Mouse (Mus musculus): ENCODE results near the gene Mtmr3.
A peak's percentile ranks its signal among the peaks of the same experiment; 100 is the strongest.

Mtmr3 gene

GRCm38 (mm10) chr11:4594608-4595500 is at the start of gene Mtmr3:
Gene Mtmr3 (minus strand): TSS chr11:4594863.
- peak; percentile 80 for DNase-seq (ENCODE audit: low read depth, low spot score)

GRCm38 (mm10) chr11:4643722-4644121 is 49.1 kb upstream of the Mtmr3 start:
- DNase-seq (ENCODE audit: low read depth, low spot score): no peak

GRCm38 (mm10) chr11:4641185-4641584 is 46.5 kb upstream of the Mtmr3 start:
- DNase-seq (ENCODE audit: low read depth, low spot score): no peak

- DNase-seq (ENCODE audit: low read depth, low spot score): no peak
Observed at GRCm38 (mm10) chr11:4638261-4638660, 43.6 kb upstream of the Mtmr3 start.

GRCm38 (mm10) chr11:4637534-4638234 is 43.0 kb upstream of the Mtmr3 start, which contains the start of gene Ascc2:
Gene Ascc2 (plus strand): TSS chr11:4637747.
- peak; percentile 57 for DNase-seq (ENCODE audit: low read depth, low spot score)

- DNase-seq (ENCODE audit: low read depth, low spot score): no peak
Observed at GRCm38 (mm10) chr11:4636782-4637342, 42.2 kb upstream of the Mtmr3 start.

- DNase-seq (ENCODE audit: low read depth, low spot score): no peak
Observed at GRCm38 (mm10) chr11:4634395-4634794, 39.7 kb upstream of the Mtmr3 start.

- DNase-seq (ENCODE audit: low read depth, low spot score): no peak
Observed at GRCm38 (mm10) chr11:4633420-4633819, 38.8 kb upstream of the Mtmr3 start.

GRCm38 (mm10) chr11:4629861-4630280 is 35.2 kb upstream of the Mtmr3 start:
- no peak for DNase-seq (ENCODE audit: low read depth, low spot score)

- no peak for DNase-seq (ENCODE audit: low read depth, low spot score)
Observed at GRCm38 (mm10) chr11:4627636-4628035, 33.0 kb upstream of the Mtmr3 start.

GRCm38 (mm10) chr11:4625931-4626330 is 31.3 kb upstream of the Mtmr3 start:
- DNase-seq (ENCODE audit: low read depth, low spot score): no peak

- DNase-seq (ENCODE audit: low read depth, low spot score): no peak
Observed at GRCm38 (mm10) chr11:4622997-4623396, 28.3 kb upstream of the Mtmr3 start.

GRCm38 (mm10) chr11:4622442-4622986 is 27.9 kb upstream of the Mtmr3 start:
- no peak for DNase-seq (ENCODE audit: low read depth, low spot score)

GRCm38 (mm10) chr11:4621866-4622265 is 27.2 kb upstream of the Mtmr3 start:
- DNase-seq (ENCODE audit: low read depth, low spot score): no peak

GRCm38 (mm10) chr11:4620501-4621108 is 25.9 kb upstream of the Mtmr3 start:
- DNase-seq (ENCODE audit: low read depth, low spot score): no peak

- no peak for DNase-seq (ENCODE audit: low read depth, low spot score)
Observed at GRCm38 (mm10) chr11:4620017-4620485, 25.4 kb upstream of the Mtmr3 start, which contains the start of gene Gm11032. Gene Gm11032 (plus strand): TSS chr11:4620067.

GRCm38 (mm10) chr11:4611904-4612303 is 17.2 kb upstream of the Mtmr3 start:
- DNase-seq (ENCODE audit: low read depth, low spot score): no peak

- no peak for DNase-seq (ENCODE audit: low read depth, low spot score)
Observed at GRCm38 (mm10) chr11:4606541-4606940, 11.9 kb upstream of the Mtmr3 start.

GRCm38 (mm10) chr11:4605414-4605813 is 10.8 kb upstream of the Mtmr3 start:
- no peak for DNase-seq (ENCODE audit: low read depth, low spot score)

GRCm38 (mm10) chr11:4604441-4604840 is 9.8 kb upstream of the Mtmr3 start:
- no peak for DNase-seq (ENCODE audit: low read depth, low spot score)

- DNase-seq (ENCODE audit: low read depth, low spot score): no peak
Observed at GRCm38 (mm10) chr11:4602691-4603441, 8.2 kb upstream of the Mtmr3 start.
